Mouse (Mus musculus) liver, embryonic 18 days (tissue): Measurements from ENCODE around the gene Idh1. TPM values are rescaled to one million over a fixed set of nuclear protein-coding genes. Genes with fewer than 3 reads are reported as not detected.

Source experiments
- polyA plus RNA-seq: library from polyadenylated mRNA; depleted of rRNA; stranded (reverse); fragments of >200 nt; gene quantifications from 2 replicates; pipeline ENCODE4 v1.2.3, GENCODE M21; 2012; rRNA removed

The Idh1 gene
- 77.1 and 113 TPM in 2 replicates for polyA plus RNA-seq

DNA sequence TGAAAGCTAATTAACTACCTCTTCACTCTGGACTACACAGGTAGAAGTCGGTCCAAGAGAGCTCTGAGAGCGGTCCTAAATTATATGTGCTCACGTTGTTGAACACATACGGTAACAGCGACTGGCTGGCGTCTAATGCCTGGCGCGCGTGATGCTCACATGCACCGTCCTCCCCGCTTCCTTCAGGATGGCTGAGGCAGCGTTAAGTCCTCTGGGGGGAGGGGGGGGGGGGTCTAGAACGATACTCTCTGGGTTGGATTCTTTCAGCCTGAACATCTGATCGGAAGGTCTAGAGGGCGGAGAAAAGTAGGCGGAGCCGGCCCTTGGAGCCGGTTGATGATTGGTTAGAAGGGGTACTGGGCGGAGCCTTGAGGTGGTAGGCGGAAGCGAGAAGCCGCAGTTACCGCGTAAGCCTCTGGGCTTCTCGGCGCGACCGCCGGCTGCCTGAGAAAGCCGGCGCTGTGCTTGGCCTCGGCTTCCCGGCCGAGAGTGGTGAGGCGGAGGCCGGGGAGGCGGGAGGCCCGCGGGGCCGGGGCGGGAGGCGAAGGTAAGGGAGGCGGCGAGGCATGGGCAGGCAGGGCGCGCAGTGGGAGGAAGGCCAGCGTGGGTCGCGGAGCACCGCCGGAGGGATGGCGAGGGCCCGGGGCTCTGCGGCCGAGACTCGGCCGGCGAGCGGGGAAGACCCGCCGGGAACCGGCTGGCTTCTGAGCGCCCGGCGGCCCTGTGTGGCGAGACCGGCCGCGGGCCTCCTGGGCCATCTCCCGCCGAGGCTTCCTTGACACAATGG, at the start of gene Idh1, which contains the start of gene Pikfyve:
Gene Idh1, minus strand, starts transcription at position 214 of the 787 bp plus-strand sequence.
Gene Pikfyve, plus strand, starts transcription at position 397 of the 787 bp plus-strand sequence.

DNA sequence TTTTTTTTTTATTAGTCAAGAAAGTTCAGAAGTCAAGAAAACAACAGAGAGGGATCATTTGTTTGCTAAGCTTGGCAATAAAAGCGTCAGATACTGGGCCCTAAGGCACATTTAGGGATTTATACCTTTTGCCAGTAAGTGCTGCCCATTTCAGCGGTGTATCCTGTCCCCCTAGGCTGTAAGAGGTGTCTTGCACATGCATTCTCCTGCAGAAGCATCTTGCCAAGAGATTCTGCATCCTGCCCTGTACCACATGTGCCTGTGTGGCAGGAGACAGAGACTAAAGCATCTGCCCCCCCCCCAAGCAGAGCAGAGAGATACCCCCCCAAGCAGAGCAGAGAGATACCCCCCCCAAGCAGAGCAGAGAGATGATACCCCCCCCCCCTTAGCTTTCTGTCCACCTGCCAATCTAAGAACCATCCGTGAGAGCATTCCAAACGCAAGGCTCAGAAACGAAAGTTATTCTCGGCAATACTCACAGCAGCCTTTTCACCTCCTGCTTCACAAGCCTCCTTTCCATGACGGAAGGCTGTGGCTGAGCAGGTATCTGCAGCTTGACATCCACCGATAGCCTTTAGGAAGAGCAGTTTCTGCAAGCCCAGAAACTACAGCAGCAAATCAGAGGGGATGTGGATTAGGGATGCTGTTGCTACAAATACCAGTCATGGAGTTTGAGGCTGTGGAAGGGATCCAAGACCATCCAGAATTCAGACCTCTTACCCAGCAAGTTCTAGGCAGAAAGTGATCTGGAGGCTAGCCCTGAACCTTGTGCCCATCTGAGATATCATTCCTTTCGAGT, 63.5 kb downstream of the Idh1 start, which contains the start of gene D630023F18Rik:
Gene D630023F18Rik, minus strand, starts transcription at position 641 of the 799 bp plus-strand sequence.

GRCm38 (mm10) chr1:65119438-65119837, 66.9 kb downstream of the Idh1 start, which contains the start of gene Gm28845:
TSS of gene Gm28845 (minus strand) at chr1:65119558.

Other genes with a start within 250 kb of the Idh1 start
- gene Plekhm3, start 229.7 kb downstream of the Idh1 start, polyA plus RNA-seq = 0.77 and 0.86 TPM in 2 replicates
- 0.06 and 0.07 TPM in 2 replicates for gene Akr1cl, start 153.7 kb downstream of the Idh1 start, polyA plus RNA-seq
- not detected in 2 replicates for gene Cryge, start 135.4 kb downstream of the Idh1 start, polyA plus RNA-seq
- gene Crygd, start 123.0 kb downstream of the Idh1 start, polyA plus RNA-seq = not detected in 2 replicates
- gene Crygc, start 112.8 kb downstream of the Idh1 start, polyA plus RNA-seq = not detected in 2 replicates
- not detected in 2 replicates for gene Crygb, start 104.2 kb downstream of the Idh1 start, polyA plus RNA-seq
- not detected in 2 replicates for gene Cryga, start 83.1 kb downstream of the Idh1 start, polyA plus RNA-seq
- gene Gm28845, start 66.9 kb downstream of the Idh1 start, polyA plus RNA-seq = not detected in 2 replicates
- 0.17 and 0.21 TPM in 2 replicates for gene D630023F18Rik, start 63.3 kb downstream of the Idh1 start, polyA plus RNA-seq
- 2.6 and 3.3 TPM in 2 replicates for gene Pikfyve, start 183 bp upstream of the Idh1 start, polyA plus RNA-seq
- 0.09 and 0.24 TPM in 2 replicates for gene Pth2r, start 95.6 kb upstream of the Idh1 start, polyA plus RNA-seq